Mouse (Mus musculus) cerebellum, adult 18-20 months (tissue): ENCODE results near the gene Enox2.

Source experiments
- DNase-seq, 2 experiments: peaks; one replicate each; pipeline ENCODE4 v3.0.0; 2021

The Enox2 gene

DNA sequence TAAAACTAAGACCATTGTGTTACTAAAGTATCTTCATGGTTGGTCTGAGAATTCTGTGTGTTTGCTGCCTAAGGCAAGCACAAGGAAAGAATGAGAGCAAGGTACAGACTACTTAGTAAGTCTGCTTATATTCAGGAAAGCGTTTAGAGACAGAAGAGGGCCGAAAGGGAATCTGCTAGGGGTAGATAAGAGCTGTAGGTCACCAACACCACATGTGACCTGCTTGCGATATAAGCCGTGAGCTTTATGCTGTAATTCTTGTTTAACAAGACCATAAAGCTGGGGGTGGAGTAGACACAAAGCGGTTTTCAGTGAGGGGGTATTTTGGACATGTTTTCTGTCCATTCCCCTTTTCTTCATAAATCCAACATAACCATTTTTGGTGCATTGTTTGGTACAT lies 302.4 kb downstream of the Enox2 start:
- DNase-seq, result no peak

DNA sequence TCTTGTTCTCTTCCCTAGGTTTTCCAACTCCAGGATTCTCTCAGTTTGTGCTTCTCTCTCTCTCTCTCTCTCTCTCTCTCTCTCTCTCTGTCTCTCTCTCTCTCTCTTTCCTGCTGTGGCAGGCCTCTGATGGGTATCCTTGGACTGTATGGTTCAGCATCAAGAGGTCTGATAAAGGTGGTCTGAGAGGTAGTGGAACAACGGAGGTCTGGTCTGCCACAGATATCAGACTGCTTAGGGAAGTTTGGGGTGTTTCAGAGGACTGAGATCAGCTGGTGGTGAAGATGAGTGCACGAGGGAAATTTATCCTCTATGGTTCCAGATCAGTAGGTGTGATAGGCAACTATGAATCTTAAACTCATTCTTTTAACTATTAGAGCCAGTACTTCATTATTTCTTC lies 303.6 kb downstream of the Enox2 start:
- DNase-seq, result no peak
